Mouse (Mus musculus): Measurements from ENCODE around the gene Kcnq1.

Kcnq1 gene

DNA sequence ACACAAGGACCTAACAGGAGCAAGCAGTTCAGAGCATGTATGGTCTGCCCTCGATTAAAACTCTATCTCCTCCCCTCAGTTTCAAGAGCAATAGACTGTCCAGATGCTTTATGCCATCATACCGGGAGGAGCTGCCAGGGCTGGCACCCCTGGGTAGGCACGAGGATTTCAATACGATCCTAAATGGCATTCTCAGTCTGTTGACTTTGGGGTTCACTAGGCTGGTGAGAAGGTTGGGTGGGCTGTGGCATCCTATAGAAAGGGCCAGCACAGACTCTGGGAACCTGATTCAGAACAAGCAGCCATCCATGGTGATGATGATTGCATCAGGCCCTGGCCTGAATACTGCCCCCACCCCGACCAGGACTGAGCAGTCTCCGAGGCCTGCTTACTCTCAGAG, 79.3 kb downstream of the Kcnq1 start:
- no peak for DNase-seq (ENCODE audit: low read depth)

GRCm38 (mm10) chr7:143186378-143186777, 80.2 kb downstream of the Kcnq1 start:
- no peak for DNase-seq (ENCODE audit: low read depth)

DNA sequence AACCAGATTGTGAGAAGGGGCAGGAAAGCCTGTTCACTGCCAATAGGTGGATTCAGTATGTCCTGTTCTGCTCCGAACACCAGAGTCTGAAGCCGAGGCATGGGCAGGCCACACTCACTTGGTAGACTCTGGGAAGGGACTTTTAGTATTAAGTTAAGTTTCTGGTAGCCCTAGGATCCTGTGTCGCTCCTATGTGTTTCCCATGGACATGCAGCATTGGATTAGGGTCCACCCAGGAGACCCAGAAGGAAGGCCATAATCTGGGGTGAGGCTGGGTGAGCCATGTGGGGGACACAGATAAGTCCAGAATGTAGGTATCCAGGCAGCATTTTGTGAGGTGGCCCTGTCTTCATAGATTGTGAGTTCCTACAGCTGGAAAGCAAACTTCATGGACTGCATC, 81.0 kb downstream of the Kcnq1 start:
- no peak for DNase-seq (ENCODE audit: low read depth)

DNA sequence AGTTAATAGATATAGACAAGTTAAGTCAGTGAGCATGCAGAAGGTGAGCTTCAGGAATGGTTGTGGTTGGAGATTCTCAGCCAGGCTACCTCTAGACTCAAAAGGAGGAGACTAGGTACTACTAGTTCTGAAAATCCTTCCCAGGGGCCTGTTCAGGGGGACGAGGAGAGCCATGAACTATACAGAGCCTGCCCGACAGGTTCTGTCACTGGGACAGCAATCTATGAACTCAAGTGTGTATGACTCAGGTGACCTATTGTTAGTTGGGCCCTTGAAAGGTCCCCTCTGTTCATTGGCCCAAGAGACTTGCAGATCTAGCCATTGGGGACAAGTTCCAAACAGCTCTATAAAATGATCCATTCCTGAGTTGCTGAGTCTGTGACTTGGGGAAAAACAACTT, 82.4 kb downstream of the Kcnq1 start:
- no peak for DNase-seq (ENCODE audit: low read depth)

DNA sequence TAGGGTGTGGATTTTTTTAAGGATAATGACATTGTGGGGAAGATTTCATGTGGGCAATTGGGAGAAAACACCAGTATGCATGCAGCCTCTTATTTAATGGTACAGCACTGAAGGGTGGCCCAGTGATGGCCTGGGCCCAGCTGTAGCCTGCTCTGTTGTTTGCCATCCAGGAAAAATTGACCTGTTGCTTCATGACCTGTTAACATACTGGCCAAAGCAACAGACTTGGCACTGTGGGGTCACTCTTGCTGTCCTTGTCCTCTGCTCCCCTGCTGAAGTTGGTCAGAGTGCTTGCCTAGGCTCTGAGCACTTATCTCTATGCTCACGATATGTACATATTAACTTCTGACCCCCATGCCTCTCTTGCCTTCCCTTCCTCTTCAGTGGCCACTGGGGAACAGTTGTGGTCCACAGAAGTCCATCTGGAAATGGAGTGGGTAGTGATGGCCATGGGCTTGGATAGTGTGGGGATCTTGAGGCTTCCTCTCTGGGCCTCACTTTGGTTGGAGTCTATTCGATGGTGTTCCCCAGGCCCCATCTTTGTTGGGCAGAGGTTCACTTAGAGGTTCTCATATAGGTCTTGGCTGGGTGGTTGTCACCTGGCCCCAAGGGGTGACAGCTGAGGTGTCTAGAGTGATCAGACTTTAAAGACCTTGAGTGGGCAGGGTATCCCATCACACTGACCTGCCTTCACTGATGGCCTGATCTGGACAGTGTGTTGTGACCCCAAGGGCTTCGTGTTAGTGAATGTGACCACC, 84.0 kb downstream of the Kcnq1 start:
- DNase-seq (ENCODE audit: low read depth), result no peak

GRCm38 (mm10) chr7:143190911-143191310, 84.7 kb downstream of the Kcnq1 start:
- no peak for DNase-seq (ENCODE audit: low read depth)

DNA sequence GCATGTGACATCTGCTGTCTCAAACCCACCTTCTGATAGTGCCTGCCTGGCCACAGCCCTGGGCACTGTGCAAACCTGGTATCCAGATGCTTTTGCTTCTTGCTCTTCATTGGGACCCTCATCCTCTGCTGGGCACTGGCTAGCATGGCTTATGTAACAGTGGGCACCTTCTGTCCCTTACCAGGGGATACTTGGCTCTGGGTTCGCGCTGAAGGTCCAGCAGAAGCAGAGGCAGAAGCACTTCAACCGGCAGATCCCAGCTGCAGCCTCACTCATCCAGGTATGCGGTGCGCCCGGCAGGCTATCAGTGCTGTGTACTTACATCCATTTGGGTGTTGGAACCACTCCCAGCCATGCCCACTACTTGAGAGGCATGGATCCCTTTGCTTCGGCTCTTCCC, 86.2 kb downstream of the Kcnq1 start:
- DNase-seq (ENCODE audit: low read depth), result no peak

DNA sequence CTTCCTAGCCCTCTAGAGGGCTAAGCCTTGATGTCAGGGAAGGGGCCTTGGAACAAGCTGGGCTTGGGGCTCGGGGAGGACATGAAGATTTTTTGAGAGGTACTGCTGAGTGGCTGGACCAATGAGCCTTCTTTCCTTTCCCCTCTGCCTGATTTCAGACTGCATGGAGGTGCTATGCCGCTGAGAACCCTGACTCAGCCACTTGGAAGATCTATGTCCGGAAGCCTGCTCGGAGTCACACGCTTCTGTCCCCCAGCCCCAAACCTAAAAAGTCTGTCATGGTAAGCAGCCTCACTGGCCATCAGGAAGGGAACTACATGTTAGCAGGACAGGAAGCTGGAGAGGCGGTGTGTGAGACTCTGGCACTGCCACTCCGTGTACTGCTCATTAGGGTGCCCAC, 87.9 kb downstream of the Kcnq1 start:
- no peak for DNase-seq (ENCODE audit: low read depth)

GRCm38 (mm10) chr7:143197951-143198440, 91.8 kb downstream of the Kcnq1 start:
- no peak for DNase-seq (ENCODE audit: low read depth)

DNA sequence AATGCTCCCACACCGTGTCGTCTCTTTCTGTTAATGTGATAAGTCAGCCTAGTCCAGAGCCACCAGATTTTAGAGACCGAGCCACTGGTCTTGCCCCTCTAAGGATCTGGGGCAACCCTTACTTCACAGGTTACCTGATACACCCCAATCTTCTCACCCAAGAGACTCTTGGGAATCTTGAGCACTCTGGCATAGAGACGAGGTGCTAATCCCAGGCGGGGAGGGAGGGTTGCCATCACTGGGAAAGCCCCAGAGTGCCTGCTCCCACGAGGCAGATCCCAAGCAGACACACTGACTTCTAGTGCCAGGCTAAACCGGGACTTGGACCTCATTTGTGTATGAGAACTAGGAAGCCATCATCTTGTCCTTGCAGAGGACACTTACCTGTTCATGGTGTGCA, 92.3 kb downstream of the Kcnq1 start:
- DNase-seq (ENCODE audit: low read depth), result no peak

- no peak for DNase-seq (ENCODE audit: low read depth)
Observed at GRCm38 (mm10) chr7:143201255-143201654, 95.1 kb downstream of the Kcnq1 start.

GRCm38 (mm10) chr7:143203897-143204296, 97.7 kb downstream of the Kcnq1 start:
- DNase-seq (ENCODE audit: low read depth), result no peak

DNA sequence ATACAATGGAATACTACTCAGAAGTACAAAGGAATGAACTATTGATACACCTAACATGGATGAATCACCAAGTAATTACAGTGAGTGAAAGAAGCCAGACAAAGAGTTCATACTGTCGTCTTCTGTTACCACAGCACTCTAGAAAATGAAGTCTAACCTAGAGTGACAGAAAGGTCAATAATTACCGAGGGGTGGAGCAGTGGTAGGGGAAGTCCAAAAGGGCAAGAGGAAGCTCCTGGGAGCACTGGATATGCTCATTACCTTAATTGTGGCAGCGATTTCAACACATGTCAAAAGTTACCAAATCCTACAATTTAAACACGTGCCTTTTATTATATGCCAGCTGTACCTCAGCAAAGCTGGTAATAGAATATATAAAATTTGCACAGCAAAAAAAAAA, 100.9 kb downstream of the Kcnq1 start:
- no peak for DNase-seq (ENCODE audit: low read depth)

DNA sequence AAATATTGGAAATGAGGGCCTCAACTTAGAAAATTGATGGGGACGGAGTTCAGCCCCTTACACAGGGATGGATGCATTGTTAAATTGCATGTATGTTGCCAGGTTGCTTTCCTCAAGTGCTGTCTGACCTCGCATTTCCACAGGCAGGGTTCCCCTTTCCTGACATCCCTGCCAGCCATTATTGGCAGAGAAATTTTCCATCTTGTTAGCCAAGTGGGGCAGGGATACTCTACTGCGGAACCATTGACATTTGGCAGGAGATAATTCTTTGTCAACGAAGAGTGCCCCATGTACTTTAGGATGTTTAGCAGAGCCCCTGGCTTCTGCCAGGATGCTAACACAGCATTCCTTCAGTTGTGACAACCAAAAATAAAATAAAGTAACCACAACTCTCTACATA, 104.6 kb downstream of the Kcnq1 start:
- no peak for DNase-seq (ENCODE audit: low read depth)

DNA sequence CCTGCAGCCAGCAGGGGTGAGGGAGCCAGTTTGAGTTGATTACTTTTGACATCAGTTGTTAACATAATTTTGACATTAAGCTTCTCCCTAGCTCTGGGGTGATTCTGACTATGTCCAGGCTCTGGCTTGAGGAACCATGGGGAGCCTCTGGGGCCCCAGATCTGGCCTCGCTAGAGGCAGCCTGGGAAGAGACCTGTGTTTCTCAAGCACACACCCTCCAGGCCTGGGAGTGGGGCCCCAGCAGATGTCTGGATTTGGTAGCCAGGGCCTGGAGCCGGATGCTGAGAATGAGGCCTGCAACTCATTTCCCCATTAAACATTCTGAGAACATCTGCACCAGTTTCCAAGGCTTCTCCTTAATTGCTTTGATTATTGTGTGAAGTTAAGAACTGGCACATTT, 145.0 kb downstream of the Kcnq1 start:
- DNase-seq (ENCODE audit: low read depth), result no peak

DNA sequence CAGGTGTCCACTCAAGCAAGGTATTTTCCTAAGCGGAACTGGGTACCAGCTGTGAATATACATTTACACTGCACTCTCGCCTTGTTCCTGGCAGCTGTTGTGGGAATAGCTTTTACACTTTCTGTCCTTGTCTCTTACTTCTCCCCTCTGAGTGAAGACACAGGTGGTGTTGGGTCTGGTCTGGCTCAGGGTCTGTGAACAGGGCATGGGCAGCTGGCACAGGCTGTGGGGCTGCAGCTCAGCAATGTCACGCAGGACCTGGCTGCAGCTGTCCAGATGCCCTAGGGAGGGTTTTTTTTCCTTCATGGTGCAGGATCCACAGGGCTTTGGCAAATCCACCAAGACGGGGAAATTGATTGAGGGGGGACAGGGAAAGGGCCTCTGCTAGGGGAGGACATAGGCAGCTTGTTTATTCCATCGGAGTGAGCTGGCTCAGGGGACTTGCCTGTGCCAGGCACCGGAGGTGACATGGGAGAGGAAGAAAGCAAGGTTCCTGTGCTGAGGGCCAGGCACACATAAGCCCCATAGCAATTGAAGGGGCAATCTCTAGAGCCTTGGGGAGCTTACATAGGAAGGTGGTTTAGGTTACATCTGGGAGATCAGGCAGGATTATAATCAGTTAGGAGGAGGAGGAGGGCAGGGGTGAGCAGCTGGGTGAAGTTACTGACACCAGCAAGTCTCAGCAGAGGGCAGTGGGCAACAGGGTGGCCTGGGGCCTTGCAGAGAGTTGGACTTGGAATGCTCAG, 147.1 kb downstream of the Kcnq1 start:
- no peak for DNase-seq (ENCODE audit: low read depth)

GRCm38 (mm10) chr7:143254901-143255300, 148.7 kb downstream of the Kcnq1 start:
- no peak for DNase-seq (ENCODE audit: low read depth)

GRCm38 (mm10) chr7:143261246-143261645, 155.1 kb downstream of the Kcnq1 start:
- no peak for DNase-seq (ENCODE audit: low read depth)

DNA sequence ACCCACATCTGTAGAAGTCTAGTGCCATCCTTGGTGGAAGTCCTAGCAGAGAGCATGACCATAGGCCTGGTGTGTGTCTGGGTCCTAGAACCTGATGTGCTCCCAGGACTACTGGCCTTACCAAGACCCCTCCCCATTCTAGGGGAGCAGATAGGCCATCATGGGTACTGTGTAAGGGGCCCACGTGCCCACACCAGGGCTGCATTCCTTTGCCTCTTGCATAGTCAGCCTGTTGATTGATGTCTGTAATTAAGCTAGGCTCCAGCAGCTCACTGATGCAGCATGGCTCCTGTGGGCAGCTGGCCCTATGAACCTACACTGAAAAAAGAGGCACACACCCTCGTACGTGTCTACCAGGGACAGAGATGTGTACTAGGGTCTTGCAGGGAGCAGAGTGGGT, 157.4 kb downstream of the Kcnq1 start:
- no peak for DNase-seq (ENCODE audit: low read depth)

DNA sequence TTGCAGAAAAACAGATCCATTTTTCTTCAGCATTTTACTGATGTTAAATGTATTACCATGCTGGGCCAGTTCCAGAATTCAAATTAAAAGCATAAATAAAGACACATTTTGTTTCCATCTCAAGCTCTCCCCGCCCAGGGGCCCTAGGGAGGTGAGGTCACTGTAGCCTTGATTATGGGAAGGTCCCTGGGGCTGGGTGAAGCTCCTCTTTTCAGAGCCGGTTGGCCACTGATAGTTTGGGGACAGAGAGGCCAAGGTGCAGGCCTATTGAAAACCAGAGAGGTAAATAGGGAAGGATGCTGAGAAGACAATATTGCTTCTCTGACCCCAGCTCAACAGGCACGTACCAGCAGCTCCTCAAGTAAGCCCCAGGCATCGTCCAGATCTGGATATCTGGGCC, 157.8 kb downstream of the Kcnq1 start:
- no peak for DNase-seq (ENCODE audit: low read depth)

DNA sequence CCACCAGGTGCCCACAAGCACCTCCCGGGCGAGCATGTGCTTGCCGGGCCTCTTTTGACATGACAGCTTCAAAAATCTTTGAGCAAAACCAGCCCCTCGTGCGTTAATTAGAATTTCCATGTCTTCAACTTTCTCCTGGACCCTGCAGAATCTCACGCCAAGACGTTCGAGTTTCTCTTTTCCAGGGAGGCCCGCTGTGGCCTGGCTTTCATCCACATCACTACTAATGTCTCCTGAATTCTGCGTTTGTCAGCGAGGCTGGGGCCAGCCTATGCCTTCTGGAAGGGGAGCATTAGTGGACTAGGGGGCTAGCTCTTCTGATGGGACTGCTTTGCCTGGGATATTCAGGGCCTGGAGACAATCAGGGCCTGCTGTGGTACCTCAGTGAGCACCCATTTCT, 159.2 kb downstream of the Kcnq1 start:
- no peak for DNase-seq (ENCODE audit: low read depth)

- DNase-seq (ENCODE audit: low read depth), result no peak
Observed at GRCm38 (mm10) chr7:143265829-143266438, 159.8 kb downstream of the Kcnq1 start.

- no peak for DNase-seq (ENCODE audit: low read depth)
Observed at GRCm38 (mm10) chr7:143273747-143274146, 167.6 kb downstream of the Kcnq1 start.
